Mouse (Mus musculus) hindbrain, embryonic 10.5 days (tissue): ENCODE measurements around the gene Rasgef1b. TPM values are rescaled to one million over a fixed set of nuclear protein-coding genes. Genes with fewer than 3 reads are reported as not detected.
A peak's percentile ranks its signal among the peaks of the same experiment; 100 is the strongest.

ENCODE experiments used
- DNase-seq: peaks from one replicate; pipeline ENCODE4 v3.0.0-alpha.2; 2017; ENCODE audit warnings: low spot score
- H3K27ac ChIP-seq: fragments of 300-500 bp; sonication (generic); 2 replicates; pipeline ENCODE4 v1.5.1; 2016; ENCODE audit warnings: mild to moderate bottlenecking, moderate library complexity
- H3K27me3 ChIP-seq: fragments of 300-500 bp; sonication (generic); 2 replicates; pipeline ENCODE4 v1.6.1; 2016; ENCODE audit warnings: mild to moderate bottlenecking; ENCODE audit not compliant: poor library complexity, insufficient read depth, severe bottlenecking
- H3K36me3 ChIP-seq: fragments of 300-500 bp; sonication (generic); 2 replicates; pipeline ENCODE4 v1.6.1; 2016; ENCODE audit warnings: mild to moderate bottlenecking, moderate library complexity
- H3K4me1 ChIP-seq: fragments of 300-500 bp; sonication (generic); replicated peaks from 2 replicates; pipeline ENCODE4 v1.6.1; 2016; ENCODE audit warnings: mild to moderate bottlenecking
- H3K4me3 ChIP-seq: fragments of 300-500 bp; sonication (generic); 2 replicates; pipeline ENCODE4 v1.5.1; 2016; ENCODE audit warnings: mild to moderate bottlenecking, moderate library complexity
- H3K9me3 ChIP-seq: fragments of 300-500 bp; sonication (generic); 2 replicates; pipeline ENCODE4 v1.6.1; 2016; ENCODE audit warnings: mild to moderate bottlenecking, moderate library complexity
- WGBS: fragments of 180-500 bp; shearing (Covaris S2); methylation state at CpG from one replicate; pipeline ENCODE4 v1.1.7; 2016; 5-methylcytosine and 5-hydroxymethylcytosine counted together
- polyA plus RNA-seq: library from polyadenylated mRNA; unstranded; fragments of >200 nt; fragmentation: Nextera tagmentation; extraction: Ambion mirVana; gene quantifications from 2 replicates; pipeline ENCODE4 v1.2.1, GENCODE M21; 2016

The Rasgef1b gene
- polyA plus RNA-seq, 1 experiment from 2014 or later, result 9.2 TPM

DNA sequence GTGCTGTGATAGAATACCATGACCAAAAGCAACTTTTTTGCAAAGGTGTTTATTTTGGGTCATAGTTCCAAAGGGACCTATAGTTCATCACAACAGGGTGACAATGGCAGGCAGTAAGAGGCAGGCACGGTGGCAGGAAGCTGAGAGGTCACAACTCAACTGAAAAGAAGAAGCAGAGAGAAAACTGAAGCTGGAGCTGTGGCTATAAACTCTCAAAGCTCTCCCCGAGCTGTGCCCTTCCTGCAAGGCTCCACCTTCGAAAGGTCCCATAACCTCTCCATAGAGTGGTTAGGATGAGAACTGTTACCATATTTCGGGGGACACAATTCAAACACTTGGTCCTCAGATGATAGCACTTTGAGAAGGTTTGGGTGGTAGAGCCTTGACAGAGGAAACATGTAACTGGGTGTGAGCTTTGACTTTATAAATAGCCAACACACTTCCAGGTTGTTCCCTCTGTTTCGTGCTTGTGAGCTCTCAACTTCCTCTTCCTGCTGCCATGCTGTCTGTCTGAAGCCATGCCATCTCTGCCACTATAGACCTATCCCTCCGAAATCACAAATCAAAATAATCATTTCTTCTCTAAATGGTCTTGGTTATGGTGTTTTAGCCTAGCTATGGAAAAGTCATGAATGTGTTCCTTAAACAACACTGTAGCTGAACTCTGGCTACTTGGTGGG lies 240.2 kb downstream of the Rasgef1b start:
- no peak overlapping the region for H3K4me3 ChIP-seq
- no peak for DNase-seq
- H3K27me3 ChIP-seq, result peaks cover 3% of the 10 kb centered on the region; the same call in 1 of the 2 replicates
- no peak overlapping the region for H3K27ac ChIP-seq
- H3K36me3 ChIP-seq, result no peaks in the 10 kb centered on the region
- H3K9me3 ChIP-seq, result no peaks in the 10 kb centered on the region
- no peaks in the 10 kb centered on the region for H3K4me1 ChIP-seq
- WGBS, result 89% methylated on average over 6 of the region's 6 CpGs

DNA sequence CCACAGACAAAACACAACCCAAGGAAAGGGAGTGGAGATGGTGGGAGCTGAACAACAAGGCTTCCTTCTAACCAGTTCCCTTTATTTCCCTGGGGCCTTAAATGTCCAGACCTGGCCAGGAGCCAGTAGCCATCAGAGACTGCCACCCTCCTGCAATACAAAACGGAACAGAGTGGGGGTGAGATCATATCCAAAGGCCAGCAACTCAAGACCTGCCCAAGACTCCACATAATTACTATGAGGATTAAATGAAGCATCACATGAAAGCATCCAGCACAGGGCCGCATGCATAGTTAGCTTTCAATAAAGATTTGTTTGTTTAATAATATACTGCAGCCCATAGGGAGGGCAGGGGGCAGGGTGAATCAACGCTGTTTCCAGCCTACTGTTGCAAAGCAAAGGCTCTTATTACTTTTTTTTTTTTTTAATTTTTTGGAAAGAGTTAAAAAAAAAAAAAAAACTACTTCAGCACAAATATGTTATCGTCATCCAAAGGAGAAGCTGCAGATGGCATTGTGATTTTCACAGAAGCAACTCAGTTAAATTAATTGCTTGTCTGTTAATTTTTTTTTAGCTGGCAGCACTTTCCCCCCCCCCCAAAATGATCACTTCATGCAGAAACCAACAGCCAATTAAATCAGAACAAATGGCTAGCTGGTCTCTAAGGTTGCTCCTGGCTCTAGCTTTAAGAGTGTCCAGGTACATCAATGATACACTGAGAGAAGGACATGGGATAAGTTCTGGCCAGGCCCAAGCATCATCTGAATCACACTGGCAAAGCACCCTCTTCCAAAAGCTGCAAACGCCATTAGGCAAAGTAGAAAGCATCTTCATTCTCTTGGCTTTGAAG lies 241.6 kb downstream of the Rasgef1b start:
- WGBS, result 76% methylated on average over 5 of the region's 5 CpGs
- DNase-seq, result no peak
- 0 out of 2 replicates have a peak, but pooled peaks cover 2% of the 10 kb centered on the region for H3K4me1 ChIP-seq
- no peak overlapping the region for H3K27ac ChIP-seq
- H3K4me3 ChIP-seq, result no peak overlapping the region
- H3K27me3 ChIP-seq, result peaks cover 15% of the 10 kb centered on the region
- no peaks in the 10 kb centered on the region for H3K9me3 ChIP-seq
- H3K36me3 ChIP-seq, result no peaks in the 10 kb centered on the region

- H3K27ac ChIP-seq, result no peak overlapping the region
- WGBS, result 88% methylated on average over 5 of the region's 5 CpGs
- no peak overlapping the region for H3K4me3 ChIP-seq
- H3K27me3 ChIP-seq, result peaks cover 39% of the 10 kb centered on the region
- no peaks in the 10 kb centered on the region for H3K36me3 ChIP-seq
- no peaks in the 10 kb centered on the region for H3K9me3 ChIP-seq
- peaks cover 29% of the 10 kb centered on the region for H3K4me1 ChIP-seq
- no peak for DNase-seq
Measured at GRCm38 (mm10) chr5:99483162-99483561, 245.7 kb downstream of the Rasgef1b start.

DNA sequence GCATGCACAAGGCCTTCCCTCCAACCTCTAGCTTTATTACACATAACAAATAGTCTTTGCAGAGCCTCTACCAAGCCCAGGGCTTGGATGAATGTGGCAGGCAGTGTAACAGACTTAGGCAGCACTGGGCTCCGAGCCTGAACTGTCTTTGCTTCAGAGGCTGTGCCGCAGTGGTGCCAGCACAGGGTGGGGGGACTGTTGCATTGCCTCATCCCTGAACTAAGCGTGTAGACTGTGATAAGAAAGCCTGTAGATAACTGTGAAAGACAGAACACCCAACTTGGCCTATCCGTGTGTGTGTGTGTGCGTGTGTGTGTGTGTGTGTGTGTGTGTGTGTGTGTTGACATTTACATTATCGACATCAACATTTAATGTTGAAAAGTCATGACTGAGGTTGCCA lies 246.3 kb downstream of the Rasgef1b start:
- H3K4me3 ChIP-seq, result no peak overlapping the region
- H3K27me3 ChIP-seq, result peaks cover 45% of the 10 kb centered on the region
- no peak for DNase-seq
- 0 out of 2 replicates have a peak overlapping the region, but pooled peaks have one; percentile 12 for H3K27ac ChIP-seq
- 90% methylated on average over 6 of the region's 6 CpGs for WGBS
- no peaks in the 10 kb centered on the region for H3K9me3 ChIP-seq
- no peaks in the 10 kb centered on the region for H3K36me3 ChIP-seq
- peaks cover 29% of the 10 kb centered on the region for H3K4me1 ChIP-seq

- no peak for DNase-seq
- Histone ChIP-seq H3K36me3 (no peaks in the 10 kb centered on the region), H3K27ac (0 out of 2 replicates have a peak overlapping the region, but pooled peaks have one; percentile 12), H3K9me3 (no peaks in the 10 kb centered on the region), H3K4me1 (peaks cover 29% of the 10 kb centered on the region), H3K27me3 (peaks cover 51% of the 10 kb centered on the region), H3K4me3 (no peak overlapping the region)
- WGBS, result 89% methylated on average over 7 of the region's 7 CpGs
Measured at GRCm38 (mm10) chr5:99482016-99482415, 246.8 kb downstream of the Rasgef1b start.

DNA sequence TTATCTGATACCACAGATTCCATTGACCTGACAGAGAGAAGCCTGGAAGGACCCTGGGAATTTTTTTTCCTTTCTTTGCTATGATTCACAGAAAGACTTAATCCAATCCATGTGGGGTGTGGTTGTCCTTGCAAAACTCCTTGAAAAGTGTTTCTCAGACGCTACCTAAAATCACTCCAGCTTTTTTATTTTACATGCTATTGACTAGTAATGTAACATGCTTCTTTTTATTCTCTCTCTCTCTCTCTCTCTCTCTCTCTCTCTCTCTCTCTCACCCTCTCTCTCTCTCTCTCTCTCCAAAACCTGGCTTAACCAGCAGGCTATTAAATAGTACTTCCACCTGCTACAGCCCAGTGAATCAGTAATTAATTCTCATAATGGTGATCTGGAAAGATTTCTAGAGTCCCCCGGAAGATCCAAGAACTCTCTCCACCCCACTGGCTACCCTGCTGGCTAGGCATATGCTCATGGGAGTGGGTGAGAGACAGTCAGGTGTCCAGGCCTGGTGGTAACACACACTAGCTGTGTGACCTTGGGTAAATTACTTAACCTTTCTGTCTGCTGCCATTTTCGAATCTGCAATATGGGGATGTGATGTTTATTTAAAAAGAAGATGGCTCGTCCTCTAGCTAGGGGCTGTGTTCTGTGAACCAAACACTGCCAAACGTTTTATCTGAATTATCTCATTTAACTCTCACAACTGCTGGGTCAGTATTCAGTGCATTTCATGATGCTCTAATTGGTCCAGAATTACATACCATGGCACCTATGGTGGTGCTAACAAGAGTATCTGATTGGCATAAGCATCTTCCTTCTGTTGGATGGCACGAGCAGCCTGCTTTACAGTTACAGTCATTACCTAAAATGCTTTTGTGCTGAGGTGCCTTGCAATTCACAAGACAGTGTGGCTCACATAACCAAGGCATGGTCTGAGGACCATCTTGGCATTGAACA lies 248.5 kb downstream of the Rasgef1b start:
- Histone ChIP-seq H3K4me1 (peaks cover 29% of the 10 kb centered on the region), H3K27me3 (peaks cover 62% of the 10 kb centered on the region), H3K4me3 (peak overlapping the region; percentile 44; the same call in 1 of the 2 replicates), H3K27ac (peak overlapping the region; percentile 83), H3K36me3 (no peaks in the 10 kb centered on the region), H3K9me3 (no peaks in the 10 kb centered on the region)
- 70% methylated on average over 6 of the region's 6 CpGs for WGBS
- no peak for DNase-seq

DNA sequence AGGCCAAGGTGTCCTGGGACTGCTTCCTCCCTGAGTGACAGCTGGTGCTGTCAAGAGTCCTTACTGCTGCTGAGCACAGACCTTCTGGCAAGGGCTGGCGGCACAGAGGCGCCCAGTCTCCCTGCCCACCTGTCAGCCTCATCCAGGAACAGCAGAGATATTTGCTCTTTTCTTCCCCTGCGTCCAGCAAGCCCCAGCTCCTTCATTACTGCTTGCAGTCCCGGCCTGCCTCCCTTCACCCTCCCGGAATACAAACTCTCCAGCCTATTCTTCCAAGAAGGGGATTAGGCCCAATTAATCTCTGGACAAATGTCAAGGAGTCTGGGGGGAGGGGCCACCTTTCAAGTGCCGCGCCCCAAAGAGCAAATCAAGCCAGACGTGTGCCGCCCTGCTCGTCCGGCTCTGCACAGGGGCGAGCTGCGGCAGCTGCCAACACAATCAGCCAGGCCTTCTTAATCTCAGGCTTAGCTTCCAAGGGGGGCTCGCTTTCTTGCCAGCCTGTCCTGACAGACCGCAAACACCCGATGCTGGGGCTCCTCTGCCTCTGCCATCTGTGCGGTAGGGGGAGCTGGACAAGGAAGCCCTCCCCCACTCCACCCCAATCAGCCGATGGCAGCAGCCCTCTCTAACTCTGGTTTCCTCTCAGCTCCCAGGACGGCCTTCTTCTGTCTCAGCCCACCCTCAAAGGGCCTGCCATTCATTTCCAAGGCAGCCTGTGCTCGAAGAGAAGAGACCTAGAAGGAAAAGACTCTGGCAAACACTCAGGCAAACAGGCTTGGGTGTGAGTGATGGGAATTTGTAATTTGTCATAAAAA lies 249.4 kb downstream of the Rasgef1b start:
- Histone ChIP-seq H3K27me3 (peaks cover 62% of the 10 kb centered on the region), H3K4me3 (peak overlapping the region; percentile 44)
- 2% methylated on average over 20 of the region's 20 CpGs for whole genome bisulfite sequencing

DNA sequence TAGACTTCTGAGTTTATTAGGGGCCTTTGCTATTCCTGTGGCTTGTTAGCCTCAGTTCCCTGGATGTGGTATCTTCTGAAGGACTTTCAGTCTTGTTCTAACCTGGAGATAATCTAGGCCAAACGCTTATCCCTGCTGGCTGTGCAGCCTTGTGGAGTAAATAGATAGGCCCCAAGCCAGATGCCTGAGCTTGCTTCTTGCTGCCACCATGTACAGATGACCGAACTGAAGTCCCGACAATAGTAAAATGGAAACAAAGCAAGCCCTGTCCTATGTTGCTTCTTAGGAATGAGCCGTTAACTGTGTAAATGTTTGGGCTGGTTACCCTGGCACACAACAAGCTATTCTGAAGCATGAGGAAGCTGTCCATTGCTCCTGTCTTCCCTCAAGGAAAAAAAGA lies 250.1 kb downstream of the Rasgef1b start:
- no peak overlapping the region for H3K4me3 ChIP-seq
- peak overlapping the region; percentile 83 for H3K27ac ChIP-seq
- peaks cover 60% of the 10 kb centered on the region for H3K27me3 ChIP-seq
- DNase-seq, result no peak
- WGBS, result 43% methylated on average over 4 of the region's 4 CpGs
- no peaks in the 10 kb centered on the region for H3K36me3 ChIP-seq
- H3K9me3 ChIP-seq, result no peaks in the 10 kb centered on the region
- peaks cover 37% of the 10 kb centered on the region for H3K4me1 ChIP-seq

More for the DNA sequence above, 249.4 kb downstream of the Rasgef1b start:
- peak; percentile 70 for DNase-seq
- H3K27ac ChIP-seq, result peak overlapping the region; percentile 83
- peaks cover 37% of the 10 kb centered on the region for H3K4me1 ChIP-seq
- H3K36me3 ChIP-seq, result no peaks in the 10 kb centered on the region
- H3K9me3 ChIP-seq, result no peaks in the 10 kb centered on the region

- H3K36me3 ChIP-seq, result no peaks in the 10 kb centered on the region
- no peak overlapping the region for H3K27ac ChIP-seq
- H3K4me3 ChIP-seq, result no peak overlapping the region
- H3K9me3 ChIP-seq, result no peaks in the 10 kb centered on the region
- peaks cover 39% of the 10 kb centered on the region for H3K4me1 ChIP-seq
- peaks cover 54% of the 10 kb centered on the region for H3K27me3 ChIP-seq
- WGBS, result 93% methylated on average over 9 of the region's 9 CpGs
- DNase-seq, result no peak
Measured at GRCm38 (mm10) chr5:99477420-99477815, 251.4 kb downstream of the Rasgef1b start.

- peaks cover 39% of the 10 kb centered on the region for H3K4me1 ChIP-seq
- no peaks in the 10 kb centered on the region for H3K36me3 ChIP-seq
- H3K4me3 ChIP-seq, result no peak overlapping the region
- 91% methylated on average over 6 of the region's 6 CpGs for WGBS
- peaks cover 48% of the 10 kb centered on the region for H3K27me3 ChIP-seq
- no peaks in the 10 kb centered on the region for H3K9me3 ChIP-seq
- H3K27ac ChIP-seq, result no peak overlapping the region
- no peak for DNase-seq
Measured at GRCm38 (mm10) chr5:99476640-99477419, 252.0 kb downstream of the Rasgef1b start.

DNA sequence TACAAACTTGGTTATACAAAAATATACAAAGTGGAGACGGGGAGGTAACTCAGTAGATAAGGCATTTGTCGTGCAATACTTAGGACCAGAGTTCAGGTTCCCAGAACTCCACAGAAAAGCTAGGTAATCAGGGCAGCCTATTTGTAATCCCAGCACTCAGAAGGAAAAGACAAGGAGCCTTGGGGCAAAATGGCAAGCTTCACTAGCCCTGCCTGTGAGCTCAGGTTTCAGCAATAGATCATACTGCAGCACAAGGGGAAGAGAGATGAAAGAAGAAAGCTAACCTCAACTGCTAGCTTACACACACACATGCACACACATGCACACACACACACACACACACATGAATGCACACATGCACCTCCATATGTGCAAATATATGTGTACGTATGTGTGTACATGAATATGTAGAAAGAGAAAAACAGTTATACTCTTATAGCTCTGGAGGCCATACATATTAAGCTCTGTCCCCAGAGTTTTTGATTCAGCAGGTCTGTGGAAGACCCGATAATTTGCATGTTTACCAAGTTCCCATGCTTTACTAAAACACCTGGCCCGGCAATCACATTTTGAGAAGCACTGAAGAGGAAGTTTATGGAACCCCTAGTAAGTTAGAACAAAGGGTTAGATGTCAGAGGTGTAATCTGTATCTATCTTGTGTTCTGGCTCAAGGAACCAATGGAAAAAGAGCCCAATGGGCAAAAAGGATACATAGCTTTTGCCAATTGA lies 256.1 kb downstream of the Rasgef1b start:
- Histone ChIP-seq H3K9me3 (no peaks in the 10 kb centered on the region), H3K27ac (no peak overlapping the region), H3K36me3 (no peaks in the 10 kb centered on the region), H3K27me3 (peaks cover 24% of the 10 kb centered on the region), H3K4me1 (peaks cover 19% of the 10 kb centered on the region), H3K4me3 (no peak overlapping the region)
- whole genome bisulfite sequencing, result 86% methylated on average over 5 of the region's 5 CpGs
- no peak for DNase-seq
